Comparison of ENCODE assay signal across 23 mouse cellular contexts in the genomic region with DNA sequence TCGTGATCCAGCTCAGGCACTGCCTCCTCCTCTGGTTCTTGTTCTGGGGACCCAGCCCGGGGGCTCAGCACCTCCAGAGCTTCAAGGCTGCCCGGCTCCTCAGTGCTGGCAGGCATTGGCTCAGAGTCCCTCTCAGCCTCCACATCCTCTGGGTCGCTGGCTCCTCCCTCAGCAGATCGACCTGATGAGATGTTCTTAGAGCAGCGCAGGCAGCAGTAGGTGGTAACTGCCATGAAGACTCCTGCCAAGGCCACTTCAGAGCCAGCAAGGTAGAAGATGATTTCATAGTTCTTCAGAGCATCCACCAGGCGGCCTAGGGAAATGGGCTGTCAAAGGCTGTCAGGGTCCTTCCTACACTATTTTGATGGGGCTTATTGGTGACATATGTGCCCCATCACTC. TPM values are rescaled to one million over a fixed set of nuclear protein-coding genes. Genes with fewer than 3 reads are reported as not detected.
A peak's percentile ranks its signal among the peaks of the same experiment; 100 is the strongest.
DNase-seq lines count a peak whose midpoint lies in the region; ATAC-seq lines count a peak whose summit lies in the region.
"Had no signal": no experiment of that assay in that cellular context is flagged by ENCODE, and none has a peak within 500 bp of the region (broad histone marks: within the 10 kb centered on the region; RNA-seq: fewer than 3 reads in every experiment).

No protein-coding gene starts in this region.

- H3K9ac ChIP-seq in hindbrain, embryonic 13.5 days: no peak overlapping the region
- no peak overlapping the region for H3K9ac ChIP-seq in hindbrain, embryonic 11.5 days (ENCODE audit: low read depth, low read length)
- H3K9ac ChIP-seq in midbrain, embryonic 16.5 days (ENCODE audit: low read depth, low read length): no peak overlapping the region
- peak overlapping the region; percentile 0; the same call in 1 of the 2 replicates for H3K9ac ChIP-seq in limb, embryonic 13.5 days
- H3K9ac ChIP-seq: liver, embryonic 13.5 days had no signal

- no peaks in the 10 kb centered on the region for H3K9me3 ChIP-seq in hindbrain, embryonic 13.5 days
- H3K9me3 ChIP-seq in hindbrain, embryonic 11.5 days (ENCODE audit: control insufficient read depth, low read length): no peaks in the 10 kb centered on the region
- no peaks in the 10 kb centered on the region for H3K9me3 ChIP-seq in midbrain, embryonic 16.5 days (replicated peaks; ENCODE audit: control insufficient read depth, low read length, poor library complexity, severe bottlenecking)
- no peaks in the 10 kb centered on the region for H3K9me3 ChIP-seq in midbrain, embryonic 10.5 days (replicated peaks)
- H3K9me3 ChIP-seq in limb, embryonic 13.5 days: no peaks in the 10 kb centered on the region
- H3K9me3 ChIP-seq: hindbrain, embryonic 15.5 days; liver, embryonic 13.5 days; midbrain, embryonic 12.5 days had no signal

- H3K4me2 ChIP-seq in hindbrain, embryonic 13.5 days: no peak overlapping the region
- H3K4me2 ChIP-seq in hindbrain, embryonic 11.5 days (replicated peaks; ENCODE audit: low read depth, low read length): no peak overlapping the region
- H3K4me2 ChIP-seq in midbrain, embryonic 16.5 days (ENCODE audit: low read length): no peak overlapping the region
- H3K4me2 ChIP-seq in limb, embryonic 13.5 days (replicated peaks): no peak overlapping the region; the same call in 1 of the 2 replicates

- 0 out of 2 replicates have a peak, but pooled peaks have one; percentile 2 for ATAC-seq in hindbrain, embryonic 13.5 days (ENCODE audit: low FRiP score)
- ATAC-seq in hindbrain, embryonic 11.5 days (ENCODE audit: low FRiP score): no peak
- 0 out of 2 replicates have a peak, but pooled peaks have one; percentile 1 for ATAC-seq in midbrain, embryonic 16.5 days
- no peak; the same call in 1 of the 2 replicates for ATAC-seq in limb, embryonic 13.5 days (ENCODE audit: low FRiP score, low read depth)
- ATAC-seq: activated CD4-positive, CD25-positive, alpha-beta regulatory T cell, adult 4 months; Patski had no signal

- 51% methylated on average over 7 of the region's 7 CpGs for WGBS in hindbrain, embryonic 13.5 days
- 54% methylated on average over 7 of the region's 7 CpGs for WGBS in hindbrain, embryonic 11.5 days
- WGBS in midbrain, embryonic 16.5 days: 57% methylated on average over 7 of the region's 7 CpGs
- WGBS in midbrain, embryonic 10.5 days: 54% methylated on average over 7 of the region's 7 CpGs
- WGBS in limb, embryonic 13.5 days: 58% methylated on average over 7 of the region's 7 CpGs

- peaks cover 37% of the 10 kb centered on the region for H3K36me3 ChIP-seq in hindbrain, embryonic 13.5 days
- peaks cover 7% of the 10 kb centered on the region for H3K36me3 ChIP-seq in hindbrain, embryonic 11.5 days (ENCODE audit: control insufficient read depth, insufficient read depth, low read length)
- H3K36me3 ChIP-seq in midbrain, embryonic 16.5 days (ENCODE audit: control insufficient read depth, insufficient read depth, low read length): peaks cover 7% of the 10 kb centered on the region; the same call in 1 of the 2 replicates
- H3K36me3 ChIP-seq in midbrain, embryonic 10.5 days: peaks cover 31% of the 10 kb centered on the region
- H3K36me3 ChIP-seq in limb, embryonic 13.5 days: peaks cover 30% of the 10 kb centered on the region

- H3K4me1 ChIP-seq in hindbrain, embryonic 13.5 days (replicated peaks): peaks cover 14% of the 10 kb centered on the region
- H3K4me1 ChIP-seq in hindbrain, embryonic 11.5 days (replicated peaks; ENCODE audit: control insufficient read depth, insufficient read depth, low read length): peaks cover 10% of the 10 kb centered on the region
- H3K4me1 ChIP-seq in midbrain, embryonic 16.5 days (ENCODE audit: control insufficient read depth, insufficient read depth, low read length): peaks cover 8% of the 10 kb centered on the region; the same call in 1 of the 2 replicates
- H3K4me1 ChIP-seq in midbrain, embryonic 10.5 days: peaks cover 34% of the 10 kb centered on the region
- H3K4me1 ChIP-seq in limb, embryonic 13.5 days: peaks cover 21% of the 10 kb centered on the region

- H3K27ac ChIP-seq in hindbrain, embryonic 13.5 days: no peak overlapping the region
- H3K27ac ChIP-seq in hindbrain, embryonic 11.5 days (ENCODE audit: low read depth, low read length): no peak overlapping the region
- H3K27ac ChIP-seq in midbrain, embryonic 16.5 days (ENCODE audit: low read length): no peak overlapping the region
- H3K27ac ChIP-seq in midbrain, embryonic 10.5 days (replicated peaks): no peak overlapping the region
- H3K27ac ChIP-seq in limb, embryonic 13.5 days: no peak overlapping the region
- H3K27ac ChIP-seq: hindbrain, embryonic 15.5 days; layer of hippocampus, adult 2 months; liver, embryonic 13.5 days; midbrain, embryonic 12.5 days had no signal

- DNase-seq in cerebellum, postnatal 10 days: peak; percentile 26 to 47
- DNase-seq in cerebellum, adult 9-11 months: no peak
- no peak for DNase-seq in hindbrain, embryonic 11.5 days (ENCODE audit: low spot score)
- DNase-seq in midbrain, embryonic 10.5 days (ENCODE audit: low spot score): no peak
- no peak for DNase-seq in yolk sac, embryonic 10.5 days (ENCODE audit: low spot score)
- DNase-seq: adrenal gland, postnatal 25 days; cerebellum, adult 11-12 months; gastrocnemius, postnatal 14 days; heart, adult 18-20 months; kidney, adult 2 months; liver, embryonic 13.5 days; spleen, adult 18-20 months; thymus, adult 18-20 months had no signal

- peaks cover 56% of the 10 kb centered on the region for H3K27me3 ChIP-seq in hindbrain, embryonic 13.5 days
- peaks cover 34% of the 10 kb centered on the region for H3K27me3 ChIP-seq in hindbrain, embryonic 11.5 days (ENCODE audit: control insufficient read depth, insufficient read depth, low read length)
- H3K27me3 ChIP-seq in midbrain, embryonic 16.5 days (ENCODE audit: control insufficient read depth, insufficient read depth, low read depth, low read length): peaks cover 20% of the 10 kb centered on the region
- H3K27me3 ChIP-seq in midbrain, embryonic 10.5 days (ENCODE audit: low read depth, poor library complexity, severe bottlenecking): peaks cover 62% of the 10 kb centered on the region
- peaks cover 52% of the 10 kb centered on the region for H3K27me3 ChIP-seq in limb, embryonic 13.5 days
- H3K27me3 ChIP-seq: Patski had no signal

- no peak overlapping the region for H3K4me3 ChIP-seq in hindbrain, embryonic 13.5 days
- H3K4me3 ChIP-seq in hindbrain, embryonic 11.5 days (ENCODE audit: low read depth, low read length): no peak overlapping the region
- H3K4me3 ChIP-seq in midbrain, embryonic 16.5 days (ENCODE audit: low read depth, low read length): no peak overlapping the region
- H3K4me3 ChIP-seq in midbrain, embryonic 10.5 days: no peak overlapping the region
- H3K4me3 ChIP-seq in limb, embryonic 13.5 days: no peak overlapping the region
- H3K4me3 ChIP-seq: myocyte had no signal

RNA-seq across cellular contexts. Expression of a gene that starts 3.4 kb away (rescaled TPM):
- polyA plus RNA-seq in hindbrain, embryonic 13.5 days (2015; fragmentation: Nextera tagmentation; extraction: Ambion mirVana): 0.54 and 0.86 TPM in 2 replicates
- 0.26 TPM in 1 of 2 replicates, not detected in the other for polyA plus RNA-seq in hindbrain, embryonic 11.5 days (2014; fragmentation: Nextera tagmentation; extraction: Ambion mirVana)
- polyA plus RNA-seq in midbrain, embryonic 16.5 days (2015; fragmentation: Nextera tagmentation; extraction: Ambion mirVana): 0.40 and 0.61 TPM in 2 replicates
- polyA plus RNA-seq in midbrain, embryonic 10.5 days (2016; fragmentation: Nextera tagmentation; extraction: Ambion mirVana): 0.06 and 0.14 TPM in 2 replicates
- 0.33 and 0.59 TPM in 2 replicates for polyA plus RNA-seq in limb, embryonic 13.5 days (2015; fragmentation: Nextera tagmentation; extraction: Ambion mirVana)
- polyA plus RNA-seq: activated CD4-positive, CD25-positive, alpha-beta regulatory T cell, adult 4 months; embryonic facial prominence, embryonic 11.5 days; liver, embryonic 13.5 days had no signal

RNA-seq across cellular contexts. Expression of a gene that starts 22.0 kb away (rescaled TPM):
- polyA plus RNA-seq in hindbrain, embryonic 13.5 days (2015; fragmentation: Nextera tagmentation; extraction: Ambion mirVana): 1.6 and 2.0 TPM in 2 replicates
- polyA plus RNA-seq in hindbrain, embryonic 11.5 days (2014; fragmentation: Nextera tagmentation; extraction: Ambion mirVana): 0.35 and 0.68 TPM in 2 replicates
- 0.47 and 1.3 TPM in 2 replicates for polyA plus RNA-seq in midbrain, embryonic 16.5 days (2015; fragmentation: Nextera tagmentation; extraction: Ambion mirVana)
- 0.12 and 0.34 TPM in 2 replicates for polyA plus RNA-seq in midbrain, embryonic 10.5 days (2016; fragmentation: Nextera tagmentation; extraction: Ambion mirVana)
- polyA plus RNA-seq in limb, embryonic 13.5 days (2015; fragmentation: Nextera tagmentation; extraction: Ambion mirVana): 1.3 and 1.4 TPM in 2 replicates
- polyA plus RNA-seq: liver, embryonic 13.5 days had no signal

RNA-seq across cellular contexts. Expression of a gene that starts 22.2 kb away (rescaled TPM):
- 83.8 and 90.6 TPM in 2 replicates for polyA plus RNA-seq in hindbrain, embryonic 13.5 days (2015; fragmentation: Nextera tagmentation; extraction: Ambion mirVana)
- polyA plus RNA-seq in hindbrain, embryonic 11.5 days (2014; fragmentation: Nextera tagmentation; extraction: Ambion mirVana): 23.5 and 28.0 TPM in 2 replicates
- polyA plus RNA-seq in midbrain, embryonic 16.5 days (2015; fragmentation: Nextera tagmentation; extraction: Ambion mirVana): 109 and 110 TPM in 2 replicates
- 42.1 and 52.2 TPM in 2 replicates for polyA plus RNA-seq in midbrain, embryonic 10.5 days (2016; fragmentation: Nextera tagmentation; extraction: Ambion mirVana)
- polyA plus RNA-seq in limb, embryonic 13.5 days (2015; fragmentation: Nextera tagmentation; extraction: Ambion mirVana): 52.7 and 57.4 TPM in 2 replicates

RNA-seq across cellular contexts. Expression of a gene that starts 34.2 kb away (rescaled TPM):
- 1.7 and 2.8 TPM in 2 replicates for polyA plus RNA-seq in hindbrain, embryonic 13.5 days (2015; fragmentation: Nextera tagmentation; extraction: Ambion mirVana)
- polyA plus RNA-seq in hindbrain, embryonic 11.5 days (2014; fragmentation: Nextera tagmentation; extraction: Ambion mirVana): 1.4 and 1.5 TPM in 2 replicates
- 1.3 and 3.6 TPM in 2 replicates for polyA plus RNA-seq in midbrain, embryonic 16.5 days (2015; fragmentation: Nextera tagmentation; extraction: Ambion mirVana)
- polyA plus RNA-seq in midbrain, embryonic 10.5 days (2016; fragmentation: Nextera tagmentation; extraction: Ambion mirVana): 1.1 and 2.4 TPM in 2 replicates
- 8.8 and 11.7 TPM in 2 replicates for polyA plus RNA-seq in limb, embryonic 13.5 days (2015; fragmentation: Nextera tagmentation; extraction: Ambion mirVana)

Comparison
In these comparisons a context has a peak if more than half of its experiments do, and no peak if none do; other contexts are left out.
1. DNase-seq: peak in cerebellum, postnatal 10 days (2 of 2); none in cerebellum, adult 9-11 months (single experiment), hindbrain, embryonic 11.5 days (single experiment), midbrain, embryonic 10.5 days (single experiment) and yolk sac, embryonic 10.5 days (single experiment).
2. ATAC-seq: peak in hindbrain, embryonic 13.5 days (single experiment) and midbrain, embryonic 16.5 days (single experiment); none in hindbrain, embryonic 11.5 days (single experiment) and limb, embryonic 13.5 days (single experiment).